Mouse (Mus musculus) CH12.LX (cell line): ENCODE measurements around the gene Mymk. TPM values are rescaled to one million over a fixed set of nuclear protein-coding genes. Genes with fewer than 3 reads are reported as not detected.

Experiments
- DNase-seq: peaks from one replicate; pipeline ENCODE4 v3.0.0-alpha.2; 2013; ENCODE audit errors: extremely low read depth
- H3K27ac ChIP-seq: 2 replicates; pipeline ENCODE4 v1.5.1; 2012; ENCODE audit warnings: low read depth, mild to moderate bottlenecking, control low read depth, moderate library complexity; ENCODE audit not compliant: insufficient read depth
- H3K27me3 ChIP-seq: replicated peaks from 2 replicates; pipeline ENCODE3; 2012; ENCODE audit warnings: inconsistent platforms
- H3K36me3 ChIP-seq, 2 experiments: replicated peaks in 1 of 2; 2 replicates each; pipeline versions ENCODE3 to v1.6.1; 2012; ENCODE audit warnings: inconsistent platforms in 1 of 2, low read length in 1 of 2, mild to moderate bottlenecking in 1 of 2, mixed read lengths in 1 of 2, moderate library complexity in 1 of 2; ENCODE audit not compliant: control insufficient read depth in 1 of 2, insufficient read depth in 1 of 2
- H3K4me1 ChIP-seq, 2 experiments: 2 replicates each; pipeline ENCODE4 v1.6.1; 2012; ENCODE audit warnings: inconsistent platforms in 1 of 2, moderate library complexity in 1 of 2; ENCODE audit not compliant: insufficient read depth in 2 of 2, control insufficient read depth in 1 of 2
- H3K4me2 ChIP-seq: 2 replicates; pipeline ENCODE4 v1.6.1; 2012; ENCODE audit warnings: low read depth, mild to moderate bottlenecking, control low read depth; ENCODE audit not compliant: poor library complexity, insufficient read depth, severe bottlenecking
- H3K4me3 ChIP-seq, 3 experiments: fragments of 150-350 bp in 1 of 3; sonication (generic) in 1 of 3; replicated peaks in 1 of 3; 2 replicates each; pipeline versions ENCODE3 to v1.5.1; 2011 to 2012; ENCODE audit warnings: low read depth in 2 of 3, low read length in 2 of 3, mild to moderate bottlenecking in 2 of 3, moderate library complexity in 2 of 3, control low read depth in 1 of 3, improper control_type of control experiment in 1 of 3, inconsistent platforms in 1 of 3, mixed read lengths in 1 of 3; ENCODE audit not compliant: poor library complexity in 1 of 3
- H3K79me2 ChIP-seq: replicated peaks from 2 replicates; pipeline ENCODE4 v1.6.1; 2012; ENCODE audit warnings: mild to moderate bottlenecking, moderate library complexity; ENCODE audit not compliant: control insufficient read depth, poor library complexity, insufficient read depth, severe bottlenecking; ENCODE audit errors: extremely low read depth
- H3K9ac ChIP-seq: 2 replicates; pipeline ENCODE4 v1.6.1; 2012; ENCODE audit warnings: low read depth, mild to moderate bottlenecking, control low read depth, moderate library complexity; ENCODE audit not compliant: insufficient read depth
- H3K9me3 ChIP-seq: replicated peaks from 2 replicates; pipeline ENCODE3; 2012; ENCODE audit warnings: low read length, inconsistent platforms, mixed read lengths
- BHLHE40 ChIP-seq: IDR thresholded peaks from 2 replicates; pipeline ENCODE4 v1.6.1; 2011; ENCODE audit warnings: mild to moderate bottlenecking, low read depth, low read length, improper control_type of control experiment
- CHD2 ChIP-seq: IDR thresholded peaks from 2 replicates; pipeline ENCODE4 v1.6.1; 2011; ENCODE audit warnings: low read length, improper control_type of control experiment
- CTCF ChIP-seq, 2 experiments: IDR thresholded peaks in 1 of 2; conservative IDR thresholded peaks in 1 of 2; 2 replicates each; pipeline ENCODE4 v1.5.1; 2011 to 2012; ENCODE audit warnings: low read depth in 2 of 2, low read length in 2 of 2, improper control_type of control experiment in 1 of 2, inconsistent platforms in 1 of 2, mild to moderate bottlenecking in 1 of 2, moderate library complexity in 1 of 2
- E2F4 ChIP-seq: IDR thresholded peaks from 2 replicates; pipeline ENCODE4 v1.6.1; 2011; ENCODE audit warnings: low read depth, low read length, improper control_type of control experiment; ENCODE audit not compliant: insufficient replicate concordance
- ELF1 ChIP-seq: IDR thresholded peaks from 2 replicates; pipeline ENCODE4 v1.6.1; 2014; ENCODE audit warnings: low read depth, mild to moderate bottlenecking, inconsistent platforms, low read length, improper control_type of control experiment
- EP300 ChIP-seq: IDR thresholded peaks from 2 replicates; pipeline ENCODE4 v1.6.1; 2011; ENCODE audit warnings: low read length, improper control_type of control experiment
- ETS1 ChIP-seq: conservative IDR thresholded peaks from 2 replicates; pipeline ENCODE4 v1.6.1; 2012; ENCODE audit warnings: low read depth, mild to moderate bottlenecking, inconsistent platforms, low read length, improper control_type of control experiment, moderate library complexity
- HCFC1 ChIP-seq: IDR thresholded peaks from 2 replicates; pipeline ENCODE4 v1.6.1; 2012; ENCODE audit warnings: low read depth, mild to moderate bottlenecking, inconsistent platforms, low read length, improper control_type of control experiment
- IRF4 ChIP-seq: IDR thresholded peaks from 2 replicates; pipeline ENCODE4 v1.6.1; 2014; ENCODE audit warnings: low read depth, mild to moderate bottlenecking, inconsistent platforms, low read length, improper control_type of control experiment
- JUN ChIP-seq: IDR thresholded peaks from 2 replicates; pipeline ENCODE4 v1.6.1; 2011; ENCODE audit warnings: low read depth, mild to moderate bottlenecking, low read length, improper control_type of control experiment, moderate library complexity; ENCODE audit not compliant: insufficient read depth
- JUND ChIP-seq: conservative IDR thresholded peaks from 2 replicates; pipeline ENCODE4 v1.6.1; 2011; ENCODE audit warnings: low read depth, low read length, improper control_type of control experiment
- MEF2A ChIP-seq: IDR thresholded peaks from 2 replicates; pipeline ENCODE4 v1.6.1; 2014; ENCODE audit warnings: low read depth, mild to moderate bottlenecking, inconsistent platforms, low read length, improper control_type of control experiment, borderline replicate concordance
- MXI1 ChIP-seq: IDR thresholded peaks from 2 replicates; pipeline ENCODE4 v1.6.1; 2011; ENCODE audit warnings: mild to moderate bottlenecking, low read depth, low read length, improper control_type of control experiment
- MYC ChIP-seq: IDR thresholded peaks from 2 replicates; pipeline ENCODE4 v1.6.1; 2011; ENCODE audit warnings: low read depth, mild to moderate bottlenecking, improper control_type of control experiment, low read length
- PAX5 ChIP-seq: IDR thresholded peaks from 2 replicates; pipeline ENCODE4 v1.6.1; 2012; ENCODE audit warnings: low read length, inconsistent platforms, mixed read lengths
- POLR2AphosphoS2 ChIP-seq: IDR thresholded peaks from 2 replicates; pipeline ENCODE4 v1.6.1; 2011; ENCODE audit warnings: low read depth, low read length, improper control_type of control experiment
- RAD21 ChIP-seq: IDR thresholded peaks from 2 replicates; pipeline ENCODE4 v1.6.1; 2011; ENCODE audit warnings: low read depth, mild to moderate bottlenecking, low read length, improper control_type of control experiment, moderate library complexity
- RCOR1 ChIP-seq: conservative IDR thresholded peaks from 2 replicates; pipeline ENCODE4 v1.6.1; 2012; ENCODE audit warnings: low read depth, mild to moderate bottlenecking, inconsistent platforms, low read length, improper control_type of control experiment
- SIN3A ChIP-seq: IDR thresholded peaks from 2 replicates; pipeline ENCODE4 v1.6.1; 2012; ENCODE audit warnings: low read length, improper control_type of control experiment, inconsistent platforms
- SMC3 ChIP-seq: IDR thresholded peaks from 2 replicates; pipeline ENCODE4 v1.6.1; 2011; ENCODE audit warnings: low read depth, low read length, improper control_type of control experiment
- TBP ChIP-seq: conservative IDR thresholded peaks from 2 replicates; pipeline ENCODE4 v1.6.1; 2011; ENCODE audit warnings: low read depth, low read length, improper control_type of control experiment
- TCF12 ChIP-seq: IDR thresholded peaks from 2 replicates; pipeline ENCODE4 v1.6.1; 2014; ENCODE audit warnings: low read depth, mild to moderate bottlenecking, inconsistent platforms, low read length, improper control_type of control experiment
- UBTF ChIP-seq: IDR thresholded peaks from 2 replicates; pipeline ENCODE4 v1.6.1; 2012; ENCODE audit warnings: low read depth, mild to moderate bottlenecking, inconsistent platforms, low read length, improper control_type of control experiment, moderate library complexity
- USF1 ChIP-seq: IDR thresholded peaks from 2 replicates; pipeline ENCODE4 v1.6.1; 2014; ENCODE audit warnings: low read depth, mild to moderate bottlenecking, inconsistent platforms, low read length, improper control_type of control experiment
- USF2 ChIP-seq: conservative IDR thresholded peaks from 2 replicates; pipeline ENCODE4 v1.6.1; 2011; ENCODE audit warnings: low read depth, low read length, improper control_type of control experiment
- ZC3H11A ChIP-seq: IDR thresholded peaks from 2 replicates; pipeline ENCODE4 v1.6.1; 2012; ENCODE audit warnings: low read depth, mild to moderate bottlenecking, inconsistent platforms, low read length, improper control_type of control experiment
- ZKSCAN1 ChIP-seq: IDR thresholded peaks from 2 replicates; pipeline ENCODE4 v1.6.1; 2012; ENCODE audit warnings: low read depth, inconsistent platforms, low read length, improper control_type of control experiment, borderline replicate concordance
- ZMIZ1 ChIP-seq: IDR thresholded peaks from 2 replicates; pipeline ENCODE4 v1.6.1; 2012; ENCODE audit warnings: low read depth, mild to moderate bottlenecking, inconsistent platforms, low read length, improper control_type of control experiment
- ZNF384 ChIP-seq: IDR thresholded peaks from 2 replicates; pipeline ENCODE4 v1.6.1; 2012; ENCODE audit warnings: low read depth, low read length, improper control_type of control experiment, inconsistent platforms
- dilution Hi-C: fragments of 300-500 bp; cut with MboI; formaldehyde crosslinking; loops from 2 replicates; pipeline ENCODE4 v1.14.3; 2020; ENCODE audit warnings: low sequenced_read_pairs; ENCODE audit not compliant: extremely low pct_unique_long_range_greater_than_20kb, extremely low pct_ligation_motif_present
- in situ Hi-C: fragments of 300-500 bp; cut with MboI; formaldehyde crosslinking; loops from 3 replicates; pipeline ENCODE4 v1.14.3; 2019; ENCODE audit warnings: low sequenced_read_pairs, low pct_ligation_motif_present, low pct_unique_long_range_greater_than_20kb, mixed read lengths
- polyA plus RNA-seq: library from polyadenylated mRNA; unstranded; fragments of >175 nt; gene quantifications from 2 replicates; pipeline ENCODE4 v1.2.1, GENCODE M21; 2012; ENCODE audit warnings: low read depth; ENCODE audit not compliant: insufficient read length
- total RNA-seq, 2 experiments: library from RNA; depleted of rRNA; stranded (reverse); fragments of 300-350 nt in 1 of 2; fragments of >200 nt in 1 of 2; gene quantifications; 2 replicates each; pipeline ENCODE4 v1.2.3; 2012 to 2014

The Mymk gene
- total and polyA plus RNA-seq, 3 experiments, result not detected

- Histone ChIP-seq H3K4me2 (no peak overlapping the region), H3K4me3 (no peak overlapping the region), H3K79me2 (no peaks in the 10 kb centered on the region), H3K9ac (no peak overlapping the region), H3K9me3 (no peaks in the 10 kb centered on the region), H3K27ac (no peak overlapping the region), H3K27me3 (peaks cover 6% of the 10 kb centered on the region), H3K36me3 (no peaks in the 10 kb centered on the region), H3K4me1 (peaks cover 2 to 4% of the 10 kb centered on the region in 2 experiments; a peak in 2 of 4 replicates)
- dilution Hi-C loops (no loop called here), in situ Hi-C loops (loop anchor here (5.0 to 25.0 kb wide), 2 partner anchors 33 to 348 kb away; partner anchors contain the start of genes Brd3os and Vav2)
- TF ChIP-seq CHD2, result no peak
- no peak for TF ChIP-seq MYC
- no peak for TF ChIP-seq ZNF384
- no peak for TF ChIP-seq TBP
- TF ChIP-seq JUND, result no peak
- no peak for TF ChIP-seq SIN3A
- TF ChIP-seq POLR2AphosphoS2, result no peak
- no peak for TF ChIP-seq USF1
- TF ChIP-seq MXI1, result no peak
- TF ChIP-seq RCOR1, result no peak
- no peak for TF ChIP-seq EP300
- TF ChIP-seq IRF4, result no peak
- no peak for TF ChIP-seq PAX5
- TF ChIP-seq ELF1, result no peak
- no peak for DNase-seq
Observed at GRCm38 (mm10) chr2:27089238-27089637, 17.3 kb upstream of the Mymk start.

GRCm38 (mm10) chr2:27088700-27089099, 16.7 kb upstream of the Mymk start:
- no peak overlapping the region for H3K9ac ChIP-seq
- peaks cover 2 to 4% of the 10 kb centered on the region in 2 experiments; a peak in 2 of 4 replicates for H3K4me1 ChIP-seq
- no peaks in the 10 kb centered on the region for H3K9me3 ChIP-seq
- H3K4me3 ChIP-seq, result no peak overlapping the region
- no peak overlapping the region for H3K4me2 ChIP-seq
- no peak overlapping the region for H3K27ac ChIP-seq
- TF ChIP-seq BHLHE40 (no peak), ZC3H11A (no peak), MYC (no peak), RAD21 (no peak), JUN (no peak), ZMIZ1 (no peak), ETS1 (no peak), CHD2 (no peak), USF2 (no peak), UBTF (no peak), HCFC1 (no peak), MEF2A (no peak), ZKSCAN1 (no peak), TCF12 (no peak), CTCF (conservative IDR thresholded peaks at IDR 0.05 in 1 of 2, IDR thresholded peaks at IDR 0.05 in 1 of 2; ENCODE audit: low read depth in 2 of 2, low read length in 2 of 2) (no peak), MXI1 (no peak), RCOR1 (no peak), SMC3 (no peak), E2F4 (no peak)
- H3K36me3 ChIP-seq, result no peaks in the 10 kb centered on the region
- dilution Hi-C loops (no loop called here), in situ Hi-C loops (loop anchor here (5.0 to 25.0 kb wide), 2 partner anchors 34 to 349 kb away; partner anchors contain the start of genes Brd3os and Vav2)
- H3K27me3 ChIP-seq, result peaks cover 8% of the 10 kb centered on the region
- no peaks in the 10 kb centered on the region for H3K79me2 ChIP-seq
- DNase-seq, result no peak
